Mouse (Mus musculus) bone marrow, adult 2 months (tissue): ENCODE measurements at regions not wholly inside any gene's neighbourhood (a gene's known extent, or its start where the extent isn't known, plus 50 kb on each side); places are given as distances from the start of the nearest gene placed in this dataset.

Experiments
- H3K27ac ChIP-seq: fragments of 200-500 bp; 2 replicates; pipeline ENCODE4 v1.5.1; 2012; ENCODE audit warnings: low read depth, mild to moderate bottlenecking, control low read depth, inconsistent platforms, low read length; ENCODE audit not compliant: control insufficient read depth, poor library complexity, insufficient read depth
- H3K4me1 ChIP-seq: fragments of 200-500 bp; 2 replicates; pipeline ENCODE4 v1.6.1; 2011; ENCODE audit warnings: low read length; ENCODE audit not compliant: control insufficient read depth, insufficient read depth
- H3K4me3 ChIP-seq: fragments of 200-500 bp; replicated peaks from 2 replicates; pipeline ENCODE3; 2011; ENCODE audit warnings: mild to moderate bottlenecking, low read depth, low read length, control low read depth; ENCODE audit not compliant: control insufficient read depth
- CTCF ChIP-seq: fragments of 200-500 bp; IDR thresholded peaks from 2 replicates; pipeline ENCODE4 v1.5.1; 2011; ENCODE audit warnings: low read length, control low read depth; ENCODE audit not compliant: control insufficient read depth, insufficient read depth
- POLR2A ChIP-seq: fragments of 200-500 bp; IDR thresholded peaks from 2 replicates; pipeline ENCODE4 v1.6.1; 2011; ENCODE audit warnings: low read depth, mild to moderate bottlenecking, control low read depth, low read length, borderline replicate concordance; ENCODE audit not compliant: control insufficient read depth
- WGBS: fragments of 180-500 bp; shearing (Covaris S2); methylation state at CpG from one replicate; pipeline ENCODE4 v1.1.7; 2018; 5-methylcytosine and 5-hydroxymethylcytosine counted together

DNA sequence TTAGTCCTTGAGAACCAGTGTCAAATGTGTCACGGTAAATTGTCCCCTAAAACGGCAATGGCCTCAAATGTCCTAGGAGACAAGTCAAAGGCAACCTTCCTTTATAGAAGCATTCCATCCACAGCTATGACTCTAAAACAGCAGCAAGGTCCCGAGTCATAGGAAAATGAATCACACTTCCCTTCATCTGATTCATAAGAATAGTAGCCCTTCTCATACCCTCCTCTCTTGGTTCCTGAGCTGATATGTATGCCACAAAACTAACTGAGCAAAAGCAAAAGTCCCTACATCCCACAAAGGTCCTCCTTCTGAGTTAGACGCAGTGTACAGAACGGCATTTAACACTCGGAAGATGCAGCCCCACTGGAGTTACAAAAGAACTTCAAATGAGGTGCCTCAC is 250.6 kb upstream of the Thrb start:
- 85% methylated on average over 6 of the region's 6 CpGs for WGBS
- H3K27ac ChIP-seq, result no peak overlapping the region
- peaks cover 2% of the 10 kb centered on the region; the same call in 1 of the 2 replicates for H3K4me1 ChIP-seq
- H3K4me3 ChIP-seq, result no peak overlapping the region
- TF ChIP-seq CTCF (no peak), POLR2A (no peak)

DNA sequence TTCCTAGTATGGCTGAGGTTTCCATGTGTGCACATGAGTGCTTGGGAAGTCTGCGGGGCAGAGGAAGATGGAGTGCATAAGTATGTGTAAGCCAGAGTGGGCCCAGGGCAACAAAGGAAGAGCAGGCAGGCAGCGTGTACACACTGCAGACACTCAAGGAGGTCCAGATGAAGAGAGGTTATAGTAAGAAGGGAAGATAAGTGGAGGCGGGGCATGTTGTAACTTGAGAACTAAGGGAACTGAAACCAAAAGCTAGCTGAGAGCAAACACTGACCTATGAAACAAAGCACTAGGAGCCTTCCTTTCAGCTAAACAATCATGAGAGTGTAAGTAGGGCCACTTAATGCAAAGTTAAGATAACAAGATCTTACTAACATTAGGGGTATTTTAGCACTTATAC is 249.3 kb upstream of the Thrb start:
- peaks cover 2% of the 10 kb centered on the region; the same call in 1 of the 2 replicates for H3K4me1 ChIP-seq
- H3K4me3 ChIP-seq, result no peak overlapping the region
- WGBS, result 25% methylated on average over 3 of the region's 3 CpGs
- TF ChIP-seq CTCF (no peak), POLR2A (no peak)
- no peak overlapping the region for H3K27ac ChIP-seq

DNA sequence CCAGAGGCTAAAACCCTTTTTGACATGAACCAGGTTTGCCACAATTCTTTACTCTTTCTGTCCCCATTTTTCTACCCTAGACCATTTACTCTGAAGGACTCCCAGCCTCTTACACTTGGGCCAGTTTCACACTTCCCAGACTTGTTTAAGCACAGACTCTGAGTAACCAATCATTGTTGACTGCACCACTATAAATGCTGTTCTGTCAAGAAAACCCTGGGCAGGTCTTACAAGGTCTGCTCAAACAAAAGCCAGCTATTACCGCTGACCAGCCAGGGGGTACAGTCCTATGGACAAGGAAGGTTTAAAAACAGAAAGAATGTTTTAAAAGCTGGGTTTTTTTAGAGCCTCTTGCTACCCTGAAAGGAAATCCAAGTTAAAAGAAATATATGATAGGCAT is 248.8 kb upstream of the Thrb start:
- peaks cover 2% of the 10 kb centered on the region; the same call in 1 of the 2 replicates for H3K4me1 ChIP-seq
- no peak overlapping the region for H3K4me3 ChIP-seq
- no peak overlapping the region for H3K27ac ChIP-seq
- TF ChIP-seq POLR2A, result no peak
- WGBS, result 84% methylated on average over 1 of the region's 1 CpGs

DNA sequence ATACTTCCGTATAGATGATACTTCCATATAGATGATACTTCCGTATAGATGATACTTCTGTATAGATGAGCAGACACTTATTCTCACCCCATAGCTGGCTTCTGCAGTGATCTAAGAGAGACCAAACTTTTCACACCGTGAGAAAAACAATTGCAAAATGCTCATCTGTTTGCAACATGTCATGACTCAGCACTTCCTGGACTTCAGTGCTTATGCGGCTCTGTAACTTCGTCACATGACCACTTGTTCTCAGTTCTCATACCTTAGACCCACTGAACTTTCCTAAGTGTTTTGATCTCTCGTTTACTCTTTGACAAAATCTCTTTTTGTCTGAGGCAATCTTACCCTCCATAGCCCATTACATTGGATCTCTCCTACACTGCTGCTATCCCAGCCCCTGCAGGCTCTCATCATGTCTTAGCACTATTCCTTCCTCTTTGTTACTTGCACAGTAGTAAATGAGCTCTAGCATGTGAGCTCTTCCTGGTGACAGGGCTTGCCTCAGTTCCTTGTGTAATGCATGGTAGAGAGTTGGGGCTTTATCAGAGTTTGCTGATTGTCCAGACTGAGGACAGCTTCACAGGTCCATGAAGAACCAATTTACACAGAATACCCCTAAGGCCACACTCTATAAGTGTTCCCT is 245.7 kb upstream of the Thrb start:
- Histone ChIP-seq H3K4me3 (no peak overlapping the region), H3K27ac (no peak overlapping the region; the same call in 1 of the 2 replicates), H3K4me1 (peaks cover 2% of the 10 kb centered on the region; the same call in 1 of the 2 replicates)
- TF ChIP-seq POLR2A, result no peak
- no peak for TF ChIP-seq CTCF
- WGBS, result 25% methylated on average over 6 of the region's 6 CpGs

DNA sequence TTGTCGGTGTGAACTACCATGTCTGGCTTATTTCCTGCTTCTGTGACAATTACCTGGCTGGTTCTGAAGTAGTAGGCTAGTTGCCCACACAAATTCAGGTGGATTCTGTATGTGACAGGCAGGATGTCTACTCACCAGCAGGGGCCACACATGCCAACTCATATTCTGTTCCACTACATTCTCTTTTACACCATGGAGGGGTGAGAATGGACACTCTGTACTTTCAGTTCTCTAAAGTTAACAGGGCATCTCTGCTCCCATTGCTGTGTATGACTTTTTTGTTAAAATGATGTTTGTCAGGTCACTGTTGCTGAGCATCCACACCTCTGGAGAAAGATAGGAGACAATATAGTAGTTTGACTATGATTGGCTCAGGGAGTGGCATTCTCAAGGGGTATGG is 232.3 kb upstream of the Thrb start:
- TF ChIP-seq POLR2A, result no peak
- no peak for TF ChIP-seq CTCF
- Histone ChIP-seq H3K4me3 (no peak overlapping the region), H3K27ac (no peak overlapping the region), H3K4me1 (no peaks in the 10 kb centered on the region)
- 66% methylated on average over 1 of the region's 1 CpGs for WGBS

DNA sequence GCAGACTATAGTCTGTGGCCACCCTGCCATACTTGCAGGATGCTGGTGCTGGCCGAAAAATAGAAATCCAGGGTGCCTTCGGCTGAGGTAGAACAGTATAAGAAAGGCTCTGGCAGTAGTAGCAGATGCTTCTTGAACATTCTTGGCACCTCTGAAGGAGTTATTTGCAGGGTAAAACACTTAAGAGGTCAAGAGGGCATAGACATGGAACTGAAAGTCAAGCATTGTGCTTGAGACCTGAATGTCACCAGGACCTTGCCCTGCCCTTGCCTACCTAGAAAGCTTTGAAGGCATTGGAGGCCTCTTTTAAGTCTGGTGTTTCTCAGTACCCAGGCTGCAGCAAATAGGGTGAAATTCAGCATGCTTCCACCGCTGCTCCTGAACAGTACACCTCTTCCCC is 230.9 kb upstream of the Thrb start:
- Histone ChIP-seq H3K27ac (no peak overlapping the region), H3K4me3 (no peak overlapping the region), H3K4me1 (no peaks in the 10 kb centered on the region)
- 79% methylated on average over 3 of the region's 3 CpGs for WGBS
- TF ChIP-seq CTCF (no peak), POLR2A (no peak)

DNA sequence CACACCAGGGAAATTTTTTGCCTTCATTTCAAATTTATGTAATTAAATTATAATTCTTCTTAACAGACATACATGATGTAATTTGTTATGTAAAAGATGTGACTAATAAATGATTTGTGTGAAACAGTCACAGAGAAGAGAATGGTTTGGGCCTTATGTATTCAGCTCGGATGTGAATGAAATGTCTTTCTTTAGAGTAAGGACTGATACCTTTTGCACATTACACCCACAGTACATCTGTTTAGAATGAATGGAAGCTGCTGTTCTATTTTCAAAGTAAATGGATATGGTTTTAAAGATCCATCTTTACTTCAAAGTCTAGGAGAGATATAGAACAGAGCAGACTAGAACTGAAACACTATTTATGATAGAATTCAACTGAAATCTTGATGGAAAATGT is 226.7 kb upstream of the Thrb start:
- H3K4me3 ChIP-seq, result no peak overlapping the region
- H3K27ac ChIP-seq, result no peak overlapping the region
- WGBS, result 64% methylated on average over 1 of the region's 1 CpGs
- TF ChIP-seq POLR2A, result no peak
- TF ChIP-seq CTCF, result no peak
- H3K4me1 ChIP-seq, result no peaks in the 10 kb centered on the region

DNA sequence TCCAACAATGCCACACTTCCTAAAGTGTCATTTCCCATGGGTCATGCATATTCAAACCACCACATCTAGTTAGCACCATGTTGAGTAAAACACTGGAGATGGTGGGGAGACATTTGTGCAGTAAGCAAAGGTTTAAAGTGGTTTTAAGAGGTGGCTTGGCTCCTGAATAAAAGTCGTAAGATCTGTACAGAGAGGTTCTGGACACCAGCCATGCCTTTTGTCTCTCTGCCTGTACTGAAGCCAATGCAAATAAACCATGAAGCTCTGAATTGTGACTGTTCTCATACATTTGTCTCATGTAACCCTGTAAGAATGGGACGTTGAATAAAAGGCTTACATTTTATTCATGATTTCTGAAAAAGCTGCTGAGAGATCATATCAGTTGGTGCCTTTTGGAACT is 202.1 kb upstream of the Thrb start:
- H3K27ac ChIP-seq, result no peak overlapping the region
- 75% methylated on average over 2 of the region's 2 CpGs for WGBS
- TF ChIP-seq CTCF (no peak), POLR2A (no peak)
- H3K4me1 ChIP-seq, result no peaks in the 10 kb centered on the region
- no peak overlapping the region for H3K4me3 ChIP-seq

DNA sequence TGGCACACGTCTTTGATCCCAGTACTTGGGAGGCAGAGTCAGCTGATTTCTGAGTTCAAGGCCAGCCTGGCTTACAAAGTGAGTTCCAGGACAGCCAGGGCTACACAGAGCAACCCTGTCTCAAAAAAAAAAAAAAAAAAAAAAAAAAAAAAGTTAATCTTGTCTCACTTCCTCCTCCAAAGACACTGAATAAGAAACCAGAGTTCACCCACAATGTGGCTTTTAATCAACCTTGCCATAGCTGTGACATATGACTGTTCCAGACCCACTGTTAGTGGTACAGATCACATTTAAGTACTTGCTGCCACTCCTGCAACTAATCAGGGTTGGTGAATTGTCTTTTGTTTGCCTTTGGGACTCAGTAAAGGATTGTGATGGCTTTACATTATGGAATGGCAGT is 181.1 kb upstream of the Thrb start:
- no peaks in the 10 kb centered on the region for H3K4me1 ChIP-seq
- no peak overlapping the region for H3K27ac ChIP-seq
- no peak overlapping the region for H3K4me3 ChIP-seq
- 70% methylated on average over 1 of the region's 1 CpGs for WGBS
- no peak for TF ChIP-seq POLR2A
